Mouse (Mus musculus) heart, postnatal 0 days (tissue): ENCODE measurements at regions not wholly inside any gene's neighbourhood (a gene's known extent, or its start where the extent isn't known, plus 50 kb on each side); places are given as distances from the start of the nearest gene placed in this dataset.

Experiments used
- CTCF ChIP-seq: IDR thresholded peaks from 2 replicates; pipeline ENCODE4 v1.5.1; 2016; ENCODE audit warnings: antibody characterized with exemption, control low read depth, low read depth
- EP300 ChIP-seq: IDR thresholded peaks from 2 replicates; pipeline ENCODE4 v1.6.1; 2016; ENCODE audit warnings: antibody characterized with exemption, low read depth

- no peak for TF ChIP-seq EP300
- no peak for TF ChIP-seq CTCF
These were observed 286.9 kb upstream of the G2e3 start for GRCm38 (mm10) chr12:51060931-51061330.
